Mouse (Mus musculus) midbrain, embryonic 13.5 days (tissue): ENCODE results near the gene 4931406C07Rik. TPM values are rescaled to one million over a fixed set of nuclear protein-coding genes. Genes with fewer than 3 reads are reported as not detected.

Experiments used
- ATAC-seq: fragments of 200-750 bp; cut with Nextera tagmentation; 2 replicates; pipeline ENCODE4 v1.8.0; 2017; ENCODE audit warnings: mild to moderate bottlenecking, moderate TSS enrichment, moderate library complexity
- H3K27ac ChIP-seq: fragments of 300-500 bp; sonication (generic); 2 replicates; pipeline ENCODE4 v1.5.1; 2015; ENCODE audit warnings: inconsistent platforms, mild to moderate bottlenecking, moderate library complexity
- H3K27me3 ChIP-seq: fragments of 300-500 bp; sonication (generic); 2 replicates; pipeline ENCODE4 v1.6.1; 2015; ENCODE audit warnings: mild to moderate bottlenecking, inconsistent platforms
- H3K36me3 ChIP-seq: fragments of 300-500 bp; sonication (generic); 2 replicates; pipeline ENCODE4 v1.6.1; 2015; ENCODE audit warnings: mild to moderate bottlenecking, inconsistent platforms
- H3K4me1 ChIP-seq: fragments of 300-500 bp; sonication (generic); replicated peaks from 2 replicates; pipeline ENCODE4 v1.6.1; 2015; ENCODE audit warnings: inconsistent platforms
- H3K4me2 ChIP-seq: fragments of 300-500 bp; sonication (generic); replicated peaks from 2 replicates; pipeline ENCODE4 v1.6.1; 2015; ENCODE audit warnings: moderate library complexity, mild to moderate bottlenecking, inconsistent platforms
- H3K4me3 ChIP-seq: fragments of 300-500 bp; sonication (generic); replicated peaks from 2 replicates; pipeline ENCODE4 v1.5.1; 2015; ENCODE audit warnings: mild to moderate bottlenecking, inconsistent platforms
- H3K9ac ChIP-seq: fragments of 300-500 bp; sonication (generic); replicated peaks from 2 replicates; pipeline ENCODE4 v1.6.1; 2015; ENCODE audit warnings: mild to moderate bottlenecking, inconsistent platforms
- H3K9me3 ChIP-seq: fragments of 300-500 bp; sonication (generic); 2 replicates; pipeline ENCODE4 v1.6.1; 2016; ENCODE audit warnings: mild to moderate bottlenecking, inconsistent platforms
- WGBS: fragments of 180-500 bp; shearing (Covaris S2); methylation state at CpG from one replicate; pipeline ENCODE4 v1.1.7; 2015; 5-methylcytosine and 5-hydroxymethylcytosine counted together
- microRNA-seq: library from miRNA; unstranded; fragments of <30 nt; microRNA quantifications from one replicate; pipeline ENCODE4, GENCODE M21; 2016
- polyA plus RNA-seq: library from polyadenylated mRNA; unstranded; fragments of >200 nt; fragmentation: Nextera tagmentation; extraction: Ambion mirVana; gene quantifications from 2 replicates; pipeline ENCODE4 v1.2.1, GENCODE M21; 2015

4931406C07Rik gene
- polyA plus RNA-seq, 1 experiment from 2014 or later = 13.4 TPM

DNA sequence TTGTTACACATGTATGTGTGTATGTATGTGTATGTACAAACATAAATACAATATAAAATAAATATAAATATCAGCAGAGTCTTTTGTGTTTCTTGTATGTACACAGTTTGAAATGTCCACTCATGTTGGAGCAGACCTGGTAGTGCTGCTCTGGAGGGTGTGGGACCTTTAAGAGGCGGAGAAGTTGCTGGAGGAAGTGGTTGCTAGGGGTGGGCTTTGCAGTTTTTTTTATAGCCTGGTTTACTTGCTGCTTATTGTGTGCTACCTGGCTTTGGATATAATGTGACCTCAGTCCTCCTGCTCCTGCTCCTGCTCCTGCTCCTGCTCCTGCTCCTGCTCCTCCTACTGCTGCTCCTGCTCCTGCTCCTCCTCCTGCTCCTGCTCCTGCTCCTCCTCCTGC is 72.6 kb downstream of the 4931406C07Rik start:
- no peak overlapping the region for H3K4me3 ChIP-seq
- no peak overlapping the region for H3K27ac ChIP-seq
- no peaks in the 10 kb centered on the region for H3K36me3 ChIP-seq
- no peak overlapping the region for H3K9ac ChIP-seq
- ATAC-seq = no peak
- peaks cover 4% of the 10 kb centered on the region for H3K4me1 ChIP-seq
- no peak overlapping the region for H3K4me2 ChIP-seq
- 0 out of 2 replicates have a peak, but pooled peaks cover 3% of the 10 kb centered on the region for H3K9me3 ChIP-seq
- 0 out of 2 replicates have a peak, but pooled peaks cover 5% of the 10 kb centered on the region for H3K27me3 ChIP-seq
- 88% methylated on average over 1 of the region's 1 CpGs for WGBS

Small RNA genes lying within 50 kb of the gene (microRNA-seq; reads per million reads assigned to microRNA genes)
- gene Gm49349 (not detected), gene mmu-mir-7650 (not detected)

Other genes starting within 250 kb of the 4931406C07Rik start
- gene Hephl1, start 194.3 kb downstream of the 4931406C07Rik start, polyA plus RNA-seq = not detected in 2 replicates
- gene Vstm5, start 67.4 kb downstream of the 4931406C07Rik start, polyA plus RNA-seq = 9.9 and 11.2 TPM in 2 replicates
- gene Med17, start 26.5 kb downstream of the 4931406C07Rik start, polyA plus RNA-seq = 34.8 and 38.5 TPM in 2 replicates
- gene Taf1d, start 234 bp downstream of the 4931406C07Rik start, polyA plus RNA-seq = 55.7 and 57.7 TPM in 2 replicates
- 17.3 and 18.5 TPM in 2 replicates for gene Cep295, start 51.3 kb upstream of the 4931406C07Rik start, polyA plus RNA-seq
- 1.3 and 1.5 TPM in 2 replicates for gene Smco4, start 187.0 kb upstream of the 4931406C07Rik start, polyA plus RNA-seq